Mouse (Mus musculus): ENCODE data around the gene Sox5. TPM values are rescaled to one million over a fixed set of nuclear protein-coding genes. Genes with fewer than 3 reads are reported as not detected.
A peak's percentile ranks its signal among the peaks of the same experiment; 100 is the strongest.

Sox5 gene
- polyA plus RNA-seq, 1 experiment from 2014 or later: 246 TPM

GRCm38 (mm10) chr6:143916152-143916735 is 865.5 kb downstream of the Sox5 start:
- Histone ChIP-seq H3K4me1 (replicated peaks; ENCODE audit: control insufficient read depth, insufficient read depth, low read length) (peaks cover 9% of the 10 kb centered on the region), H3K9me3 (ENCODE audit: control insufficient read depth, low read length) (no peaks in the 10 kb centered on the region), H3K27me3 (replicated peaks; ENCODE audit: control insufficient read depth, insufficient read depth, low read length) (no peaks in the 10 kb centered on the region), H3K27ac (ENCODE audit: low read length) (no peak overlapping the region), H3K4me2 (ENCODE audit: low read length) (no peak overlapping the region), H3K36me3 (ENCODE audit: control insufficient read depth, insufficient read depth) (no peaks in the 10 kb centered on the region), H3K4me3 (replicated peaks; ENCODE audit: low read length) (no peak overlapping the region), H3K9ac (replicated peaks; ENCODE audit: low read depth, low read length) (no peak overlapping the region)
- WGBS: 55% methylated on average over 10 of the region's 10 CpGs
- ATAC-seq: no peak

- ATAC-seq: no peak
- 94% methylated on average over 3 of the region's 3 CpGs for WGBS
Observed at GRCm38 (mm10) chr6:143915686-143916085, 866.1 kb downstream of the Sox5 start.

GRCm38 (mm10) chr6:143912316-143912715 is 869.5 kb downstream of the Sox5 start:
- Histone ChIP-seq H3K27ac (ENCODE audit: low read length) (no peak overlapping the region), H3K4me3 (replicated peaks; ENCODE audit: low read length) (no peak overlapping the region), H3K9me3 (ENCODE audit: control insufficient read depth, low read length) (no peaks in the 10 kb centered on the region), H3K27me3 (replicated peaks; ENCODE audit: control insufficient read depth, insufficient read depth, low read length) (no peaks in the 10 kb centered on the region), H3K4me2 (ENCODE audit: low read length) (no peak overlapping the region), H3K9ac (replicated peaks; ENCODE audit: low read depth, low read length) (no peak overlapping the region), H3K4me1 (replicated peaks; ENCODE audit: control insufficient read depth, insufficient read depth, low read length) (peaks cover 5% of the 10 kb centered on the region), H3K36me3 (ENCODE audit: control insufficient read depth, insufficient read depth) (no peaks in the 10 kb centered on the region)
- WGBS: 76% methylated on average over 3 of the region's 3 CpGs
- no peak for ATAC-seq

More at GRCm38 (mm10) chr6:143915686-143916085, 866.1 kb downstream of the Sox5 start:
- H3K4me3 ChIP-seq (replicated peaks; ENCODE audit: low read length): no peak overlapping the region
- H3K4me1 ChIP-seq (replicated peaks; ENCODE audit: control insufficient read depth, insufficient read depth, low read length): peaks cover 9% of the 10 kb centered on the region
- no peaks in the 10 kb centered on the region for H3K36me3 ChIP-seq (ENCODE audit: control insufficient read depth, insufficient read depth)
- H3K9ac ChIP-seq (replicated peaks; ENCODE audit: low read depth, low read length): no peak overlapping the region
- no peaks in the 10 kb centered on the region for H3K27me3 ChIP-seq (replicated peaks; ENCODE audit: control insufficient read depth, insufficient read depth, low read length)
- H3K4me2 ChIP-seq (ENCODE audit: low read length): no peak overlapping the region
- no peak overlapping the region for H3K27ac ChIP-seq (ENCODE audit: low read length)
- no peaks in the 10 kb centered on the region for H3K9me3 ChIP-seq (ENCODE audit: control insufficient read depth, low read length)

GRCm38 (mm10) chr6:143904693-143905031 is 877.1 kb downstream of the Sox5 start:
- 0 out of 2 replicates have a peak overlapping the region, but pooled peaks have one; percentile 37 for H3K27ac ChIP-seq (ENCODE audit: low read length)

GRCm38 (mm10) chr6:143903981-143904692 is 877.6 kb downstream of the Sox5 start:
- H3K9ac ChIP-seq (replicated peaks; ENCODE audit: low read depth, low read length): no peak overlapping the region
- no peak overlapping the region for H3K4me3 ChIP-seq (replicated peaks; ENCODE audit: low read length)
- no peaks in the 10 kb centered on the region for H3K27me3 ChIP-seq (replicated peaks; ENCODE audit: control insufficient read depth, insufficient read depth, low read length)
- 26% methylated on average over 10 of the region's 10 CpGs for WGBS
- no peaks in the 10 kb centered on the region for H3K36me3 ChIP-seq (ENCODE audit: control insufficient read depth, insufficient read depth)
- H3K4me1 ChIP-seq (replicated peaks; ENCODE audit: control insufficient read depth, insufficient read depth, low read length): peaks cover 24% of the 10 kb centered on the region
- H3K27ac ChIP-seq (ENCODE audit: low read length): peak overlapping the region; percentile 37; the same call in 1 of the 2 replicates
- no peaks in the 10 kb centered on the region for H3K9me3 ChIP-seq (ENCODE audit: control insufficient read depth, low read length)
- ATAC-seq: peak; percentile 69
- no peak overlapping the region for H3K4me2 ChIP-seq (ENCODE audit: low read length)

More at GRCm38 (mm10) chr6:143904693-143905031, 877.1 kb downstream of the Sox5 start:
- Histone ChIP-seq H3K4me3 (replicated peaks; ENCODE audit: low read length) (no peak overlapping the region), H3K9ac (replicated peaks; ENCODE audit: low read depth, low read length) (no peak overlapping the region), H3K36me3 (ENCODE audit: control insufficient read depth, insufficient read depth) (no peaks in the 10 kb centered on the region), H3K4me1 (replicated peaks; ENCODE audit: control insufficient read depth, insufficient read depth, low read length) (peaks cover 24% of the 10 kb centered on the region), H3K9me3 (ENCODE audit: control insufficient read depth, low read length) (no peaks in the 10 kb centered on the region), H3K27me3 (replicated peaks; ENCODE audit: control insufficient read depth, insufficient read depth, low read length) (no peaks in the 10 kb centered on the region), H3K4me2 (ENCODE audit: low read length) (no peak overlapping the region)
- peak; percentile 58 for ATAC-seq

- no peak for ATAC-seq
- H3K27me3 ChIP-seq (replicated peaks; ENCODE audit: control insufficient read depth, insufficient read depth, low read length): no peaks in the 10 kb centered on the region
- 98% methylated on average over 4 of the region's 4 CpGs for WGBS
- no peaks in the 10 kb centered on the region for H3K9me3 ChIP-seq (ENCODE audit: control insufficient read depth, low read length)
- H3K4me1 ChIP-seq (replicated peaks; ENCODE audit: control insufficient read depth, insufficient read depth, low read length): peaks cover 19% of the 10 kb centered on the region
- no peak overlapping the region for H3K27ac ChIP-seq (ENCODE audit: low read length)
- no peak overlapping the region for H3K4me3 ChIP-seq (replicated peaks; ENCODE audit: low read length)
- no peak overlapping the region for H3K9ac ChIP-seq (replicated peaks; ENCODE audit: low read depth, low read length)
- H3K4me2 ChIP-seq (ENCODE audit: low read length): no peak overlapping the region
- H3K36me3 ChIP-seq (ENCODE audit: control insufficient read depth, insufficient read depth): no peaks in the 10 kb centered on the region
Observed at GRCm38 (mm10) chr6:143900871-143901270, 880.9 kb downstream of the Sox5 start.

GRCm38 (mm10) chr6:143895092-143895491 is 886.7 kb downstream of the Sox5 start:
- Histone ChIP-seq H3K9me3 (ENCODE audit: control insufficient read depth, low read length) (no peaks in the 10 kb centered on the region), H3K4me2 (ENCODE audit: low read length) (no peak overlapping the region), H3K27me3 (replicated peaks; ENCODE audit: control insufficient read depth, insufficient read depth, low read length) (no peaks in the 10 kb centered on the region), H3K4me1 (replicated peaks; ENCODE audit: control insufficient read depth, insufficient read depth, low read length) (peaks cover 3% of the 10 kb centered on the region), H3K4me3 (replicated peaks; ENCODE audit: low read length) (no peak overlapping the region), H3K9ac (replicated peaks; ENCODE audit: low read depth, low read length) (no peak overlapping the region), H3K27ac (ENCODE audit: low read length) (no peak overlapping the region), H3K36me3 (ENCODE audit: control insufficient read depth, insufficient read depth) (no peaks in the 10 kb centered on the region)
- no peak for ATAC-seq
- WGBS: 94% methylated on average over 6 of the region's 6 CpGs

- 91% methylated on average over 2 of the region's 2 CpGs for WGBS
- H3K4me2 ChIP-seq (ENCODE audit: low read length): no peak overlapping the region
Observed at GRCm38 (mm10) chr6:143892869-143893268, 888.9 kb downstream of the Sox5 start.

GRCm38 (mm10) chr6:143888556-143888955 is 893.2 kb downstream of the Sox5 start:
- Histone ChIP-seq H3K27me3 (replicated peaks; ENCODE audit: control insufficient read depth, insufficient read depth, low read length) (no peaks in the 10 kb centered on the region), H3K36me3 (ENCODE audit: control insufficient read depth, insufficient read depth) (no peaks in the 10 kb centered on the region), H3K4me3 (replicated peaks; ENCODE audit: low read length) (no peak overlapping the region), H3K9ac (replicated peaks; ENCODE audit: low read depth, low read length) (no peak overlapping the region), H3K4me2 (ENCODE audit: low read length) (no peak overlapping the region), H3K4me1 (replicated peaks; ENCODE audit: control insufficient read depth, insufficient read depth, low read length) (no peaks in the 10 kb centered on the region), H3K27ac (ENCODE audit: low read length) (no peak overlapping the region), H3K9me3 (ENCODE audit: control insufficient read depth, low read length) (no peaks in the 10 kb centered on the region)
- no peak for ATAC-seq
- WGBS: 68% methylated on average over 7 of the region's 7 CpGs

More at GRCm38 (mm10) chr6:143892869-143893268, 888.9 kb downstream of the Sox5 start:
- H3K4me3 ChIP-seq (replicated peaks; ENCODE audit: low read length): no peak overlapping the region
- peaks cover 3% of the 10 kb centered on the region for H3K4me1 ChIP-seq (replicated peaks; ENCODE audit: control insufficient read depth, insufficient read depth, low read length)
- no peaks in the 10 kb centered on the region for H3K27me3 ChIP-seq (replicated peaks; ENCODE audit: control insufficient read depth, insufficient read depth, low read length)
- H3K9me3 ChIP-seq (ENCODE audit: control insufficient read depth, low read length): no peaks in the 10 kb centered on the region
- H3K9ac ChIP-seq (replicated peaks; ENCODE audit: low read depth, low read length): no peak overlapping the region
- ATAC-seq: no peak
- no peaks in the 10 kb centered on the region for H3K36me3 ChIP-seq (ENCODE audit: control insufficient read depth, insufficient read depth)
- no peak overlapping the region for H3K27ac ChIP-seq (ENCODE audit: low read length)
